Mouse (Mus musculus) CH12.LX (cell line): ENCODE data around the gene Apopt1.

Experiments
- CHD2 ChIP-seq: IDR thresholded peaks from 2 replicates; pipeline ENCODE4 v1.6.1; 2011; ENCODE audit warnings: low read length, improper control_type of control experiment
- POLR2A ChIP-seq: IDR thresholded peaks from 2 replicates; pipeline ENCODE4 v1.6.1; 2011; ENCODE audit warnings: low read depth, mild to moderate bottlenecking, improper control_type of control experiment, low read length

- no peak for TF ChIP-seq POLR2A
- TF ChIP-seq CHD2 = no peak
Measured at GRCm38 (mm10) chr12:111756698-111757082, 43.6 kb downstream of the Apopt1 start.
